ENCODE assay signal across 12 mouse cellular contexts in genomic region chr1:180429819-180430218, GRCm38 (mm10). TPM values are rescaled to one million over a fixed set of nuclear protein-coding genes. Genes with fewer than 3 reads are reported as not detected.
"Had no signal": no experiment of that assay in that cellular context is flagged by ENCODE, and none has a peak within 500 bp of the region (broad histone marks: within the 10 kb centered on the region; RNA-seq: fewer than 3 reads in every experiment).

No protein-coding gene starts in this region.

- H3K4me3 ChIP-seq: limb, embryonic 13.5 days; midbrain, embryonic 12.5 days; neural tube, embryonic 15.5 days had no signal

- ATAC-seq: midbrain, embryonic 16.5 days had no signal

- H3K27ac ChIP-seq: limb, embryonic 13.5 days; liver, embryonic 14.5 days; midbrain, embryonic 12.5 days; neural tube, embryonic 15.5 days; stomach, postnatal 0 days had no signal

- H3K9ac ChIP-seq: limb, embryonic 13.5 days; liver, embryonic 14.5 days; midbrain, embryonic 12.5 days; neural tube, embryonic 15.5 days had no signal

- DNase-seq: kidney, adult 11 months; kidney, postnatal 10 days; layer of hippocampus, postnatal 36 days; lung, adult 18-20 months; right cerebral cortex, adult 18-20 months had no signal

- H3K27me3 ChIP-seq: limb, embryonic 13.5 days; midbrain, embryonic 12.5 days; neural tube, embryonic 15.5 days had no signal

- H3K36me3 ChIP-seq: midbrain, embryonic 12.5 days; neural tube, embryonic 15.5 days had no signal

RNA-seq across cellular contexts. Expression of gene Stum, which starts 53.5 kb away (rescaled TPM):
- total RNA-seq: megakaryocyte progenitor cell, adult 5-6 weeks had no signal
